Mouse (Mus musculus): Measurements from ENCODE around the gene Sbk1. TPM values are rescaled to one million over a fixed set of nuclear protein-coding genes. Genes with fewer than 3 reads are reported as not detected.

The Sbk1 gene
- 10 to 100 TPM; 72.3 to 73.8 TPM for total RNA-seq (2021)
- long read RNA-seq, experiment 1, full-length matches to known transcripts = 1 of 118 reads
- long read RNA-seq, experiment 1, partial matches to known transcripts = 33 of 118 reads
- long read RNA-seq, experiment 1, other reads (novel, unspliced or antisense) = 84 of 118 reads
- long read RNA-seq, experiment 2, full-length matches to known transcripts = 2 of 51 reads
- long read RNA-seq, experiment 2, partial matches to known transcripts = 24 of 51 reads
- long read RNA-seq, experiment 2, other reads (novel, unspliced or antisense) = 25 of 51 reads

DNA sequence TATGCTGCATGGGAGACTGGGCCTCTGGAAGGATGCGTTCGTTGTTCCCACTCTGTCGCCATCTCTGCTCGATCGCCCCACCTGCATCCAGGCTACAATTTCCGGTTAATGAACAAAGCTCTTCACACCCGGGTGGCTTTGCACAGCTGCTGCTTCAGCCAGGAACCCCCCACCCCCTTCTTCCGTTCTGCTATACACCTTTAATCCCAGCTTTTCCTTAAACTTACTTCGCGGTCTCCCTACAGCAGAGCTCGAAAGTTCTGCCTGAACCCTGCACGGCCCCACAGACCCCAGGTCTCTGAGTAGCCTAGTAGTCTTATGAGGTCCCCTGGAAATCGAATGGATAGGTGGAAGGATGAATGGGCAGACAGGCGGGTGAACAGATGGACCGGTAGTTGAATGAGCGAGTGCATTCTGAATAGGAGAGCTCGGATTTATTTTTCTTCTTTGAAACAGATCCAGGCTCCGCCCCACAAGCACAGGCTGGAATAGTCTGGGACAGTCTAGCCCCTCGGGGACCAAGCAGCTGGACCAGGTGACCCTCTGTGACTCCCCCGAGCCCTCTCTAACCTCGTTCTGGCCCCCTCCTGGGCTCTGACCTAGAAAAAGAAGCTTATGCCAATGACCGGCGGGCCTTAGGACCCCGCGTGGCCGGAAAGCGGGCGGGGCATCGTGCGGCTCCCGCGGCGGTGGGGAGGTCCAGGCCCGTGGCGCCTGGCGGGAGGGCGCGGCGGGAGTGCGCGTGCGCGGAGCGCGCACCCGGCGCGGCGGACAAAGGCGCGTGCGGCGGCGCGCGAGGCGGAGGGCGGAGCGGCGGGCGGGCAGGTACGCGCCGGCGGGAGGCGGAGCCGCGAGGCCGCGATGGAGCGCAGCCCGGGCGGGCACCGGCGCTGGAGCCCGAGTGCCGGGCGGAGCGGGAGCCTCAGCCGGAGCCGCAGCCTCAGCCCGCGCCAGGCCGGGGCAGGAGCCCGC is at the start of gene Sbk1:
TSS of gene Sbk1 (plus strand) at position 908 of the 972 bp plus-strand sequence.
- peak; percentile 95 for DNase-seq

DNA sequence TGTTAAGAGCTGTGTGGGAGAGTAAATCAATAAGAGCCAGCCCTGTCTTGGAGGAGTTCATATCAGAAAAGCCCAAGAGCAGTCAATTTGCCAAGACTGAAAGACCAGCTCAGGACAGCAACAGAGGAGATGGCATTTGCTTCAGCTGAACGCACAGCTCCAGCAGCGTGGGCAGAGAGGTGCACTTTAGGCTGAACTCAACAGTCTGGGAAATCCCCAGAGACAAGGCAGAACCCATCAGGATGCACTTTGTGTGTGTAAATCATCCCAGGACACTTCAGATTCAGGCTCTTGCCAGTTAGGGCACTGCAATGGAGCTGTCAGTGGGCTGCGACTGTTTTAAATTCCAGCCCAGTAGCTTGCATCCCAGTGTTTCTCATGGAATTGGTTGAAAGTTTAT is 49.7 kb upstream of the Sbk1 start:
- DNase-seq = no peak

- no peak for DNase-seq
These were observed 46.3 kb upstream of the Sbk1 start for GRCm38 (mm10) chr7:126226136-126226535.

DNA sequence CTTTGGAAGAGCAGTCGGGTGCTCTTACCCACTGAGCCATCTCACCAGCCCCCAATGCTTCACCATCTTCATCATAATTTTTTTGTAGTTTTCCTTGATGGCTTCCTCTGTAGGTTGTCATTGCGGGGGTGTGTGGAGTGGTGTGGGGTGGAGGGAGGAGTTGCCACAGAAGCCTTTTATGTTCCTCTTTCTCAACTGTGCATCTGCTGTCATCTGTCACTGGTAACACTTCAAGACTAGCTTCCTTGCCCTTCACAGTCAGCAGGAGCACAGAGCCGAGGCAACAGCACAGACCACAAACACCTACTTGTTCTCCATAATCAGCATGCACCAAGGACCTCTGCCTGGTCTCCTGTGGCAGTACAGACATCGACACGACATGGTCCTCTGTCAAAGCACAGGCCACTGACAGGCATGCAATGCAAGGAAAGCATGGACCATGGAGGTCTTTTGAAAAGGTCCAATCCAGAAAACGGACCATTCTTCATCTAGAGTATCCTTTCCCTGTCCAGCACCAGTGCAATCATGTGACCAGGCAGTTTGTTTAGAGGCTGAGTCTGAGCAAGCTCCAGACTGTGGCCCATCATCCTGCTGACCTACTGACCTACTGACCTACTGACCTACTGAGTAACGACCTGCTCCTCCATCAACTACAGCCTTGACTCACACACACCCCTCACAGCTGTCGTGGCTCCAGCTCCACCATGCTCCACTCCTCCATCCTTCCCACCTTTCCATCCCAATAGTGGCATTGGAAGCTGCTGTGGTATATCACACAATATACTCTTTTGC is 41.9 kb upstream of the Sbk1 start:
- no peak for DNase-seq

DNA sequence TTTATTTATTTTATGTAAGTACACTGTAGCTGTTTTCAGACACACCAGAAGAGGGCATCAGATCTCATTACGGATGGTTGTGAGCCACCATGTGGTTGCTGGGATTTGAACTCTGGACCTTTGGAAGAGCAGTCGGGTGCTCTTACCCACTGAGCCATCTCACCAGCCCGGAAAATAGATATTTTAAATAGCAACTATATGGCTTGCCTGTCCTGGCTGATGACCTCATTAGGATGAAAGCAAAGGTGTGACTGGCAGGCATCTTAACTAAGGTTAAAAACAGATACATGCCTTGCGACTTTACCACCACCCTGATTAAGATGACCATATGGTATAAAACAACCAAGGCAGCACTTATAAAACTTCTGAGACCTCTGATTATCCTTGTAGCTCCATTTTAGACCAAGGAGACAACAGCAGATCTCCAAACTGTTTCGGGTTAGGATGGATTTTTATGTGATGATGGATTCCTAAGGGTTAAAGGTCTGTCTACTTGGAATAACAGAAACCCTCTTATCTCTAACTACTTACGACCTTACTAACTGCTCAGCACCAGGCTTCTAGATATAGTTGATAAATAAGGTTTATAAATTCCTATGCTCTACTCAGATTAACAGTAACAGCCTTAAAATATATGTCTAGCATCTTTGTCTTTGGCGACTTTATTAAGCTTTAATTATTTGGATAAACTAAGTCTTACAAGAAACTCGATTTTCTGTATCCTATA is 39.9 kb upstream of the Sbk1 start:
- no peak for DNase-seq

DNA sequence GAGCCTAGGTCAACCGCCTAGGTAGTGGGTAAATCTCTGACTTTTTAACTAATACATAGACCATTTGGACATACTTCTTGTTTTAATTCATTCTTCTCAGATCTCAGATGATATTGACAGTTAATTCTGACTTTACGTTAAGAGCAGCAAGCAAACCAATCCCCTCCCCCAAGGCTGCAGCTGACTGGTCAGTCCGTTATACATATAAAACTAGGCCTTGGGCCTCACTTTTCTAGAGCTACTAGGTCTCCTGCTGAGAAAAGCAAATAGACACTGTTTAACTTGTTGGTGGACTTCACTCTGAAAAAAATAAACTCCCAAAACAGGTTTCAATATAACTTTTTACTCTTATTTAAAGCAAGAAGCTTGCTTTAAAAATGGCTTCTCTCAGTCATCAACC is 37.8 kb upstream of the Sbk1 start:
- DNase-seq = no peak

GRCm38 (mm10) chr7:126236083-126236793 is 36.2 kb upstream of the Sbk1 start:
- no peak for DNase-seq

DNA sequence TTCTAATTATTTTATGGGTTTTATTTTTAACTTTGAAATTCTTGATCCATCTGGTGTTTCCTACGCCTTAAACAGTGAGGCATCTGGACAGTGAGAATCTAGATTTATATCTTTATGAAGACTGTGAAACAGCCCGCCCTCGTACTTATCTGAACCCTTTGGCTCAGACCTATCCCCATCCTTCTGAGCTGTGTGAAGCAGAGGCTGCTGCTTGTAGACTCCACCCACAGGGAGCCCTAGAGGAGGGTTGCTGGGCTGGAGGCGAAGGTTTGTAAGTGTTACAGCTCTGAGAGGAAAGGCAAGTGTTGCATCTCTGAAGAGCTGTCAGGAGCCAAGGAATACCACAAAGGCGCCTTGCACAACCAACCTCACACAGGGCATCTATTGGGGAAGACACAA is 35.6 kb upstream of the Sbk1 start:
- no peak for DNase-seq

DNA sequence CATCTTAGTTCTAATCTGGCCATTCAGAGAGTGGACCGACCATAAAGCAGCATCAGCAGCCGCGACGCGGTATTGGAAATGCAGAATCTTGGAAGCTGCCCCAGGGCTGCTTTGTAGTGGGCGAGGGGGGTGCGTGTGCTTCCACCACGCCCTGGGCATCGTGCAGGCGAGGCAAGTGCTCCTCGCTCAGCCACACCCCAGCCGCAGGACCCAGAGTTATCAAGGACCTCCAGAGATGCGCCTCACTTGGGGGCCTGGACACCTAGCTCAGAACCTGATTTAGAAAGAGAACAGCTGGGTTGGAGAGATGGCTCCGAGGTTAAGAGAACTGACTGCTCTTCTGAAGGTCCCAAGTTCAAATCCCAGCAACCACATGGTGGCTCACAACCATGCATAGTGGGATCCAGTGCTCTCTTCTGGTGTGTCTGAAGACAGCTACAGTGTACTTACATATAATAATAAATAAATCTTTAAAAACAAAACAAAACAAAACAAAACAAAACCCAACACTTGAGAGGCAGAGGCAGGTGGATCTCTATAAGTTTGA is 31.5 kb upstream of the Sbk1 start:
- no peak for DNase-seq

GRCm38 (mm10) chr7:126244168-126244750 is 28.2 kb upstream of the Sbk1 start:
- no peak for DNase-seq

DNA sequence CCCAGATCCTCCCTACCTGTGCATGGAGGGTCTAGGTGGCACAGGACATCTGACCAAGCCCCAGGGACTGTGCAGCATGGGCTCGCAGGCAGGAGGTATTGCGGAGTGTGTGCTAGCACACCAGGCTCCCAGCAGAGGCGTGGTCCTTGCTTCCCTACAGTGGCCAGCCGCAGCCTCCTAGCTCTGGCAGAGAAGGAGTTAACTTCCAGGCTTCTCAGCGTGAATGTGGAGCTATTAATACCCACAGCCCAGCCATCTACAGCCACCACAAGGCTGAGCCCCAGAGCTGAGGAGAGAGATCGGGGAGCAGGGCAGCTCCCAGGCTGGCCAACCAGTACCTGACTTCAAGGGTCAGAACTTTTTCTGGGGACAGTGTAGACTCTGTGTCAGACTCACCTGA is 24.3 kb upstream of the Sbk1 start:
- peak; percentile 63 to 68 for DNase-seq

GRCm38 (mm10) chr7:126248641-126249141 is 23.7 kb upstream of the Sbk1 start:
- no peak for DNase-seq

DNA sequence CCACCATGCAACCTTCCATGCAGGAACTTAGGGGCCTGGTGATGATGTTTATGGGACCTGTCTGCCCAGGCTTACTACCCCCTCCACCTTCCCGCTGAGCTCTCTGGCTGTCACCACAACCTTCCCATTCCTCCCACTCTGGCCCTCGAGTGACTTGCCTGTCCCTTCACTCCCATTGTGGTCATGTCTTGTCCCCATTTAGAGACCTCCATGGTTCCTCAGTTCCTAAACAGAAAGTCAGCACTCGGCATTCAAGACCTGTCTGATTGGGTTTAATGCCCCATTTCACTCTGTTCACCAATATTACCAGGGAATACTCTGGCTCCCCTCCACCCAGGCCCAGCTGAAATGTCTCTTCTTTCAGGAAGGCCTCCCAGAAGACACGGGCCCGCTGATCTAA is 23.3 kb upstream of the Sbk1 start:
- DNase-seq = no peak

DNA sequence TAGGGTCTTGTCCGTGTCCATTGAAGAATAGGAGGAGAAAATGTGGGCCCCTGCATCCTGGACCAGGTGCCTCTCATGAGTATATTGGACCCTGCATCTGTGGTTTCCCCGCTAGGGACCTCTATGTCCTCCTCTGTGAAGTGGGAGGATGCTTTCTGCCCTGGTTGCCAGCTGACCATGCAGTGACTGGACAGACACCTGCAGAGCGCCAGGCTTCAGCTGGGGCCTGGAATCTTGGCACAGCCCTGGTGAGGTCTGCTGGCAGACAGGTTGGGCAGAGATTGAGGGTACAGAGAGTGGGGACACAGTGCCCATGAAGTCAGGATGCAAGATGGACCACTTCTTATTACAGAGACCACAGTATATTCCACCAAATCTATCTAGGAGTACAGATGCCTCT is 22.4 kb upstream of the Sbk1 start:
- DNase-seq = no peak

- peak; percentile 78 to 82 for DNase-seq
These were observed 21.9 kb upstream of the Sbk1 start for GRCm38 (mm10) chr7:126250481-126250880.

- DNase-seq = peak; percentile 71 to 82
These were observed 20.7 kb upstream of the Sbk1 start for GRCm38 (mm10) chr7:126251698-126252097.

DNA sequence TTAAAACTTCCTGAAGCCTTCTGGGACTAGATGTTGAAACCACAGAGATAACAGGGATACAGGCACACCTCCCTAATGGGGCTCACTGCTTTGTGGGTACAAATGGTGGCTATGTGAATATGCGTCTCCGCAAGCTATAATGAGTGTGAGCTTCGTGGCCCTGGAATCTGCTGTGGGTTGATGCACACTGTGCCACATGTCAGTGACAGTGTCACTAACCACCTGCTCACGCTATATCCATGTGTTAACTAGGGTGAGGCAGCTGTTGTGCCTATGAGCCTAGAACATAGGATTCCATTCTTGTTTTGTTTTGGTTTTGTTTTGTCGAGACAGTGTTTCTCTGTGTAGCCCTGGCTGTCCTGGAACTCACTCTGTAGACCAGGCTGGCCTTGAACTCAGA is 20.2 kb upstream of the Sbk1 start:
- no peak for DNase-seq

DNA sequence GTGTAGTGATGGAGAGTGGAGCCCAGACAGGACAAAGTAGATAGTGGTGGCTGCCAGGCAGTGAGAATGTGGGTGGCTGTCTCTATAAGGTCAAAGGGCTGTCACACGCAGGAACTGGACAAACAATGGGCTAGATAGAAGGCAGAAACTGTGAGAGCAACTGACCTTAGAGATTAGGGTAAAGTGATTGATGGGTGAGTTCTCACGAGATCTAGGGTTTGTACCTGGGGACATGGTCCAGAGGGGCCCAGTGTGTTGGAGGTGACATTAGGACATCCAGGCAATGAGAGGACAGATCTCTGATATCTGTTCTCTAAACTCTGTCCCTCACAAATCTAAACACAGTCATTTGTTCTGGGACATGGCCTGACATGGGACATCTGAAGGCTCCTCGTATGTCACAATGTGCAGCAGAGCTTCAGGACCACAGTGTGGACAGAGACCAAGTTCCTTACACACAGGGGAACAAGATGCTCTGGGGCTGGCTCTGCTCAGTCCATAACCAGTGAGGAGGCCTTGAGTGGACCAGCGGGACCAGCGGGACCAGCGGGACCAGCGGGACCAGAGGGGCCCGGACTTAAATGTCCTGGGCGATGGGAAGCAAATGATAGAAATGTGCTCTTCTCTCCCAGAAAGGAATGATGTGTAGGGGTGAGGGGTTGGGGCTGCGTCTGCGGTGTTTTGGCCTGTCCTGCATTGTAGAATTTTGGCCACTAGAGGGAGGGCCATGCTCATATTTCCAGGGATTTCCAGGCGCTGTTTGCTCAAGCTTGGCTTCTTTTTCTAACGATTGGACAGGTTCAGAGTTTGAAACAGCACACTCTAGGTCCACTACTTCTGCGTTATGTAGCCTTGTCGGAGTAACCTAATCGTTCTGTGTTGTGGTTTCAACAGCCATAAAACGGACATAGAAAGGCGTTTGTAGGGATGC is 11.9 kb upstream of the Sbk1 start:
- DNase-seq = peak; percentile 61 to 86

DNA sequence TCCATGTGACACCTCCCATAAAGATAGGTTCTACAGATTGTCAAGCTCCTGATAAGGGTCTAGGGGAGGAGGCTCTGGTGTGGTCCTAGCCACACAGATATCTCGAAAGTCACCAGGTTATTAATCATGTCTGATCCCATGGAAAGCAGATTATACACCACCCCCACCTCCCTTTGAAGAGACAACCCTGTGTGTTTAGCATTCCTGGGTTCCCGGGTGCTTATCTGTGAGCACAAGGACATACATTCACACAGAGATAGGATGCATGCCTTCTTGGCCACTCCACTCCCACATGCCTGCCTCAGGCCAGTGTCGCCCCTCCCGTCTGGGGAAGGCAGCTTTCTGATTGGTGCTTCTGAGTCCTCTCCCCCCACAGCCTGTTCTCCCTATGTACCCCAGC is 10.6 kb upstream of the Sbk1 start:
- no peak for DNase-seq

Data from heart, adult 18-20 months (tissue).